Mouse (Mus musculus): Measurements from ENCODE around the gene Dnah11.

GRCm38 (mm10) chr12:118156986-118157385 is 41.9 kb downstream of the Dnah11 start:
- TF ChIP-seq POLR2A (IDR thresholded peaks at IDR 0.05; ENCODE audit: borderline replicate concordance, control insufficient read depth, low read depth, low read length) (no peak), CTCF (IDR thresholded peaks at IDR 0.05; ENCODE audit: control insufficient read depth, insufficient read depth, low read length) (no peak)
